Mouse (Mus musculus) limb, embryonic 14.5 days (tissue): ENCODE results near the gene Mapkapk3. TPM values are rescaled to one million over a fixed set of nuclear protein-coding genes. Genes with fewer than 3 reads are reported as not detected.

Experiments used
- ATAC-seq: fragments of 200-750 bp; cut with Nextera tagmentation; 2 replicates; pipeline ENCODE4 v1.8.0; 2017; ENCODE audit warnings: low read depth, moderate number of reproducible peaks, moderate TSS enrichment; ENCODE audit not compliant: low FRiP score
- DNase-seq: peaks from one replicate; pipeline ENCODE4 v3.0.0-alpha.2; 2015; ENCODE audit warnings: low spot score
- H3K27ac ChIP-seq: fragments of 300-500 bp; sonication (generic); replicated peaks from 2 replicates; pipeline ENCODE4 v1.5.1; 2014; ENCODE audit warnings: low read depth, mild to moderate bottlenecking, low read length, moderate library complexity, mixed read lengths
- H3K27me3 ChIP-seq: fragments of 300-500 bp; sonication (generic); 2 replicates; pipeline ENCODE4 v1.6.1; 2014; ENCODE audit warnings: low read length, mixed read lengths; ENCODE audit not compliant: control insufficient read depth, insufficient read depth
- H3K36me3 ChIP-seq: fragments of 300-500 bp; sonication (generic); 2 replicates; pipeline ENCODE4 v1.6.1; 2014; ENCODE audit warnings: mild to moderate bottlenecking, low read length, moderate library complexity, mixed read lengths; ENCODE audit not compliant: control insufficient read depth, insufficient read depth
- H3K4me1 ChIP-seq: fragments of 300-500 bp; sonication (generic); 2 replicates; pipeline ENCODE4 v1.6.1; 2014; ENCODE audit warnings: antibody characterized with exemption, low read length, mixed read lengths; ENCODE audit not compliant: control insufficient read depth, insufficient read depth
- H3K4me2 ChIP-seq: fragments of 300-500 bp; sonication (generic); replicated peaks from 2 replicates; pipeline ENCODE4 v1.6.1; 2014; ENCODE audit warnings: low read depth, mild to moderate bottlenecking, low read length, moderate library complexity; ENCODE audit not compliant: severe bottlenecking
- H3K4me3 ChIP-seq: fragments of 300-500 bp; sonication (generic); replicated peaks from 2 replicates; pipeline ENCODE4 v1.5.1; 2014; ENCODE audit warnings: low read length
- H3K9ac ChIP-seq: fragments of 300-500 bp; sonication (generic); 2 replicates; pipeline ENCODE4 v1.6.1; 2014; ENCODE audit warnings: mild to moderate bottlenecking, low read depth, low read length, moderate library complexity; ENCODE audit not compliant: severe bottlenecking
- H3K9me3 ChIP-seq: fragments of 300-500 bp; sonication (generic); 2 replicates; pipeline ENCODE4 v1.6.1; 2016; ENCODE audit warnings: low read length; ENCODE audit not compliant: control insufficient read depth
- POLR2A ChIP-seq: fragments of 200-500 bp; IDR thresholded peaks from 2 replicates; pipeline ENCODE4 v1.8.0; 2012; ENCODE audit warnings: inconsistent platforms, mild to moderate bottlenecking, moderate library complexity, borderline replicate concordance; ENCODE audit not compliant: insufficient read depth, insufficient read length; ENCODE audit errors: extremely low read depth
- WGBS: fragments of 180-500 bp; shearing (Covaris S2); extraction: QIAGEN DNeasy Blood & Tissue Kit; methylation state at CpG from one replicate; pipeline ENCODE4 v1.1.7; 2014; 5-methylcytosine and 5-hydroxymethylcytosine counted together
- polyA plus RNA-seq, 2 experiments: library from polyadenylated mRNA; depleted of rRNA in 1 of 2; stranded (reverse) in 1 of 2; unstranded in 1 of 2; fragments of >200 nt; fragmentation: Nextera tagmentation in 1 of 2; extraction: Ambion mirVana in 1 of 2; gene quantifications; 2 replicates each; pipeline versions ENCODE4 v1.2.1 to v1.2.3; 2012 to 2014

The Mapkapk3 gene
- polyA plus RNA-seq, 2 experiments = 9.7 to 15.2 TPM

- WGBS = 27% methylated on average over 3 of the region's 3 CpGs
- Histone ChIP-seq H3K9ac (no peak overlapping the region), H3K27ac (no peak overlapping the region), H3K9me3 (no peaks in the 10 kb centered on the region), H3K36me3 (no peaks in the 10 kb centered on the region), H3K4me1 (no peaks in the 10 kb centered on the region), H3K4me2 (no peak overlapping the region), H3K4me3 (no peak overlapping the region), H3K27me3 (no peaks in the 10 kb centered on the region)
- no peak for TF ChIP-seq POLR2A
- DNase-seq (no peak), ATAC-seq (no peak)
Observed at GRCm38 (mm10) chr9:107255596-107255995, 34.1 kb downstream of the Mapkapk3 start.

GRCm38 (mm10) chr9:107254925-107255324, 34.8 kb downstream of the Mapkapk3 start:
- H3K9me3 ChIP-seq = no peaks in the 10 kb centered on the region
- H3K27me3 ChIP-seq = no peaks in the 10 kb centered on the region
- no peak overlapping the region for H3K27ac ChIP-seq
- no peak overlapping the region for H3K4me3 ChIP-seq
- ATAC-seq (no peak), DNase-seq (no peak)
- no peak overlapping the region for H3K4me2 ChIP-seq
- TF ChIP-seq POLR2A = no peak
- no peaks in the 10 kb centered on the region for H3K36me3 ChIP-seq
- H3K4me1 ChIP-seq = no peaks in the 10 kb centered on the region
- 85% methylated on average over 3 of the region's 3 CpGs for WGBS
- H3K9ac ChIP-seq = no peak overlapping the region

GRCm38 (mm10) chr9:107254476-107254875, 35.2 kb downstream of the Mapkapk3 start:
- no peak for ATAC-seq

GRCm38 (mm10) chr9:107252164-107252563, 37.5 kb downstream of the Mapkapk3 start:
- DNase-seq = no peak
- Histone ChIP-seq H3K4me1 (no peaks in the 10 kb centered on the region), H3K27me3 (no peaks in the 10 kb centered on the region), H3K9me3 (no peaks in the 10 kb centered on the region), H3K9ac (no peak overlapping the region), H3K27ac (no peak overlapping the region), H3K36me3 (no peaks in the 10 kb centered on the region), H3K4me2 (no peak overlapping the region), H3K4me3 (no peak overlapping the region)
- WGBS = 17% methylated on average over 5 of the region's 5 CpGs
- no peak for TF ChIP-seq POLR2A
- no peak for ATAC-seq

More at GRCm38 (mm10) chr9:107254476-107254875, 35.2 kb downstream of the Mapkapk3 start:
- Histone ChIP-seq H3K9ac (no peak overlapping the region), H3K4me1 (no peaks in the 10 kb centered on the region), H3K36me3 (no peaks in the 10 kb centered on the region), H3K4me2 (no peak overlapping the region), H3K4me3 (no peak overlapping the region), H3K9me3 (no peaks in the 10 kb centered on the region), H3K27me3 (no peaks in the 10 kb centered on the region), H3K27ac (no peak overlapping the region)
- WGBS = 74% methylated on average over 12 of the region's 12 CpGs
- no peak for TF ChIP-seq POLR2A
- DNase-seq = no peak

GRCm38 (mm10) chr9:107250416-107251337, 39.0 kb downstream of the Mapkapk3 start:
- 68% methylated on average over 14 of the region's 14 CpGs for WGBS
- H3K9ac ChIP-seq = no peak overlapping the region
- H3K9me3 ChIP-seq = no peaks in the 10 kb centered on the region
- no peak overlapping the region for H3K27ac ChIP-seq
- no peak overlapping the region for H3K4me3 ChIP-seq
- no peaks in the 10 kb centered on the region for H3K36me3 ChIP-seq
- H3K27me3 ChIP-seq = no peaks in the 10 kb centered on the region
- DNase-seq = no peak
- TF ChIP-seq POLR2A = no peak
- H3K4me1 ChIP-seq = no peaks in the 10 kb centered on the region
- H3K4me2 ChIP-seq = no peak overlapping the region
- no peak for ATAC-seq
